Mouse (Mus musculus) CH12.LX (cell line): ENCODE data around the gene Lmf1. TPM values are rescaled to one million over a fixed set of nuclear protein-coding genes. Genes with fewer than 3 reads are reported as not detected.

ENCODE experiments used
- DNase-seq: peaks from one replicate; pipeline ENCODE4 v3.0.0-alpha.2; 2013; ENCODE audit errors: extremely low read depth
- H3K27ac ChIP-seq: 2 replicates; pipeline ENCODE4 v1.5.1; 2012; ENCODE audit warnings: low read depth, mild to moderate bottlenecking, control low read depth, moderate library complexity; ENCODE audit not compliant: insufficient read depth
- H3K27me3 ChIP-seq: replicated peaks from 2 replicates; pipeline ENCODE3; 2012; ENCODE audit warnings: inconsistent platforms
- H3K36me3 ChIP-seq, 2 experiments: replicated peaks in 1 of 2; 2 replicates each; pipeline versions ENCODE3 to v1.6.1; 2012; ENCODE audit warnings: inconsistent platforms in 1 of 2, low read length in 1 of 2, mild to moderate bottlenecking in 1 of 2, mixed read lengths in 1 of 2, moderate library complexity in 1 of 2; ENCODE audit not compliant: control insufficient read depth in 1 of 2, insufficient read depth in 1 of 2
- H3K4me1 ChIP-seq, 2 experiments: 2 replicates each; pipeline ENCODE4 v1.6.1; 2012; ENCODE audit warnings: inconsistent platforms in 1 of 2, moderate library complexity in 1 of 2; ENCODE audit not compliant: insufficient read depth in 2 of 2, control insufficient read depth in 1 of 2
- H3K4me2 ChIP-seq: 2 replicates; pipeline ENCODE4 v1.6.1; 2012; ENCODE audit warnings: low read depth, mild to moderate bottlenecking, control low read depth; ENCODE audit not compliant: poor library complexity, insufficient read depth, severe bottlenecking
- H3K4me3 ChIP-seq, 3 experiments: fragments of 150-350 bp in 1 of 3; sonication (generic) in 1 of 3; replicated peaks in 1 of 3; 2 replicates each; pipeline versions ENCODE3 to v1.5.1; 2011 to 2012; ENCODE audit warnings: low read depth in 2 of 3, low read length in 2 of 3, mild to moderate bottlenecking in 2 of 3, moderate library complexity in 2 of 3, control low read depth in 1 of 3, improper control_type of control experiment in 1 of 3, inconsistent platforms in 1 of 3, mixed read lengths in 1 of 3; ENCODE audit not compliant: poor library complexity in 1 of 3
- H3K79me2 ChIP-seq: replicated peaks from 2 replicates; pipeline ENCODE4 v1.6.1; 2012; ENCODE audit warnings: mild to moderate bottlenecking, moderate library complexity; ENCODE audit not compliant: control insufficient read depth, poor library complexity, insufficient read depth, severe bottlenecking; ENCODE audit errors: extremely low read depth
- H3K9ac ChIP-seq: 2 replicates; pipeline ENCODE4 v1.6.1; 2012; ENCODE audit warnings: low read depth, mild to moderate bottlenecking, control low read depth, moderate library complexity; ENCODE audit not compliant: insufficient read depth
- H3K9me3 ChIP-seq: replicated peaks from 2 replicates; pipeline ENCODE3; 2012; ENCODE audit warnings: low read length, inconsistent platforms, mixed read lengths
- CHD2 ChIP-seq: IDR thresholded peaks from 2 replicates; pipeline ENCODE4 v1.6.1; 2011; ENCODE audit warnings: low read length, improper control_type of control experiment
- CTCF ChIP-seq, 2 experiments: IDR thresholded peaks in 1 of 2; conservative IDR thresholded peaks in 1 of 2; 2 replicates each; pipeline ENCODE4 v1.5.1; 2011 to 2012; ENCODE audit warnings: low read depth in 2 of 2, low read length in 2 of 2, improper control_type of control experiment in 1 of 2, inconsistent platforms in 1 of 2, mild to moderate bottlenecking in 1 of 2, moderate library complexity in 1 of 2
- ELF1 ChIP-seq: IDR thresholded peaks from 2 replicates; pipeline ENCODE4 v1.6.1; 2014; ENCODE audit warnings: low read depth, mild to moderate bottlenecking, inconsistent platforms, low read length, improper control_type of control experiment
- GABPA ChIP-seq: IDR thresholded peaks from 2 replicates; pipeline ENCODE4 v1.6.1; 2012; ENCODE audit warnings: low read depth, low read length, improper control_type of control experiment, inconsistent platforms; ENCODE audit not compliant: insufficient replicate concordance
- HCFC1 ChIP-seq: IDR thresholded peaks from 2 replicates; pipeline ENCODE4 v1.6.1; 2012; ENCODE audit warnings: low read depth, mild to moderate bottlenecking, inconsistent platforms, low read length, improper control_type of control experiment
- JUN ChIP-seq: IDR thresholded peaks from 2 replicates; pipeline ENCODE4 v1.6.1; 2011; ENCODE audit warnings: low read depth, mild to moderate bottlenecking, low read length, improper control_type of control experiment, moderate library complexity; ENCODE audit not compliant: insufficient read depth
- KAT2A ChIP-seq: IDR thresholded peaks from 2 replicates; pipeline ENCODE4 v1.6.1; 2012; ENCODE audit warnings: low read length, improper control_type of control experiment, inconsistent platforms; ENCODE audit not compliant: insufficient replicate concordance
- MAX ChIP-seq: IDR thresholded peaks from 2 replicates; pipeline ENCODE4 v1.6.1; 2011; ENCODE audit warnings: low read length, improper control_type of control experiment
- MEF2A ChIP-seq: IDR thresholded peaks from 2 replicates; pipeline ENCODE4 v1.6.1; 2014; ENCODE audit warnings: low read depth, mild to moderate bottlenecking, inconsistent platforms, low read length, improper control_type of control experiment, borderline replicate concordance
- PAX5 ChIP-seq: IDR thresholded peaks from 2 replicates; pipeline ENCODE4 v1.6.1; 2012; ENCODE audit warnings: low read length, inconsistent platforms, mixed read lengths
- POLR2A ChIP-seq: IDR thresholded peaks from 2 replicates; pipeline ENCODE4 v1.6.1; 2011; ENCODE audit warnings: low read depth, mild to moderate bottlenecking, improper control_type of control experiment, low read length
- POLR2AphosphoS2 ChIP-seq: IDR thresholded peaks from 2 replicates; pipeline ENCODE4 v1.6.1; 2011; ENCODE audit warnings: low read depth, low read length, improper control_type of control experiment
- RAD21 ChIP-seq: IDR thresholded peaks from 2 replicates; pipeline ENCODE4 v1.6.1; 2011; ENCODE audit warnings: low read depth, mild to moderate bottlenecking, low read length, improper control_type of control experiment, moderate library complexity
- SMC3 ChIP-seq: IDR thresholded peaks from 2 replicates; pipeline ENCODE4 v1.6.1; 2011; ENCODE audit warnings: low read depth, low read length, improper control_type of control experiment
- TCF12 ChIP-seq: IDR thresholded peaks from 2 replicates; pipeline ENCODE4 v1.6.1; 2014; ENCODE audit warnings: low read depth, mild to moderate bottlenecking, inconsistent platforms, low read length, improper control_type of control experiment
- UBTF ChIP-seq: IDR thresholded peaks from 2 replicates; pipeline ENCODE4 v1.6.1; 2012; ENCODE audit warnings: low read depth, mild to moderate bottlenecking, inconsistent platforms, low read length, improper control_type of control experiment, moderate library complexity
- USF2 ChIP-seq: conservative IDR thresholded peaks from 2 replicates; pipeline ENCODE4 v1.6.1; 2011; ENCODE audit warnings: low read depth, low read length, improper control_type of control experiment
- ZC3H11A ChIP-seq: IDR thresholded peaks from 2 replicates; pipeline ENCODE4 v1.6.1; 2012; ENCODE audit warnings: low read depth, mild to moderate bottlenecking, inconsistent platforms, low read length, improper control_type of control experiment
- ZMIZ1 ChIP-seq: IDR thresholded peaks from 2 replicates; pipeline ENCODE4 v1.6.1; 2012; ENCODE audit warnings: low read depth, mild to moderate bottlenecking, inconsistent platforms, low read length, improper control_type of control experiment
- ZNF384 ChIP-seq: IDR thresholded peaks from 2 replicates; pipeline ENCODE4 v1.6.1; 2012; ENCODE audit warnings: low read depth, low read length, improper control_type of control experiment, inconsistent platforms
- dilution Hi-C: fragments of 300-500 bp; cut with MboI; formaldehyde crosslinking; loops from 2 replicates; pipeline ENCODE4 v1.14.3; 2020; ENCODE audit warnings: low sequenced_read_pairs; ENCODE audit not compliant: extremely low pct_unique_long_range_greater_than_20kb, extremely low pct_ligation_motif_present
- in situ Hi-C: fragments of 300-500 bp; cut with MboI; formaldehyde crosslinking; loops from 3 replicates; pipeline ENCODE4 v1.14.3; 2019; ENCODE audit warnings: low sequenced_read_pairs, low pct_ligation_motif_present, low pct_unique_long_range_greater_than_20kb, mixed read lengths
- polyA plus RNA-seq: library from polyadenylated mRNA; unstranded; fragments of >175 nt; gene quantifications from 2 replicates; pipeline ENCODE4 v1.2.1, GENCODE M21; 2012; ENCODE audit warnings: low read depth; ENCODE audit not compliant: insufficient read length
- total RNA-seq, 2 experiments: library from RNA; depleted of rRNA; stranded (reverse); fragments of 300-350 nt in 1 of 2; fragments of >200 nt in 1 of 2; gene quantifications; 2 replicates each; pipeline ENCODE4 v1.2.3; 2012 to 2014

The Lmf1 gene
- total and polyA plus RNA-seq, 3 experiments = 13.3 to 26.9 (median 15.2) TPM

DNA sequence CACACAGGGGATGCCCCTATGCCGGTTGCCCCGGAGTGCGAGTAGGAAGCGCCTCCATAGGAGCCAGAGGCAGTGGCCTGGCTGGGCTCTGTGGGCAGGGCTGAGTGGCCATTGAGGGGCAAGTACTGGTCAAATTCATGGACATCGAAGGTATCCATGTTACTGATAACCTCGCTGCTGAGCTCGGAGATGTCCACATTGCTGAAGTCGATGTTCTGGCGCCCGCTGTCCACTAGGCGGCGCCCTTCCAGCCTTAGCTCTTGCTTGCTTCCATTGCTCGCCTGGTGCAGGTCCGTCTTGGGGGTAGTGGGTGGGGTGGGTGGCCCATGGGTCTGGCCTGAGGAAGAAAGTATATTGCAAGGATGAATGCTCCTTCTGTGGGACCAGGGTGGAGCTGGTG, 11.1 kb upstream of the Lmf1 start:
- Histone ChIP-seq H3K4me1 (peaks cover 15 to 19% of the 10 kb centered on the region in 2 experiments), H3K9ac (no peak overlapping the region), H3K9me3 (peaks cover 6% of the 10 kb centered on the region), H3K27ac (no peak overlapping the region), H3K27me3 (peaks cover 87% of the 10 kb centered on the region), H3K79me2 (no peaks in the 10 kb centered on the region), H3K4me2 (peak overlapping the region; percentile 14), H3K36me3 (no peaks in the 10 kb centered on the region), H3K4me3 (no peak overlapping the region)
- TF ChIP-seq POLR2A (no peak), ZC3H11A (no peak), CTCF (conservative IDR thresholded peaks at IDR 0.05 in 1 of 2, IDR thresholded peaks at IDR 0.05 in 1 of 2; ENCODE audit: low read depth in 2 of 2, low read length in 2 of 2) (peak; percentile 84 to 93), SMC3 (peak; percentile 77), TCF12 (0 out of 2 replicates have a peak, but pooled peaks have one; percentile 16), RAD21 (peak; percentile 45)
- dilution Hi-C loops (no loop called here), in situ Hi-C loops (no loop called here)
- peak; percentile 57 for DNase-seq

DNA sequence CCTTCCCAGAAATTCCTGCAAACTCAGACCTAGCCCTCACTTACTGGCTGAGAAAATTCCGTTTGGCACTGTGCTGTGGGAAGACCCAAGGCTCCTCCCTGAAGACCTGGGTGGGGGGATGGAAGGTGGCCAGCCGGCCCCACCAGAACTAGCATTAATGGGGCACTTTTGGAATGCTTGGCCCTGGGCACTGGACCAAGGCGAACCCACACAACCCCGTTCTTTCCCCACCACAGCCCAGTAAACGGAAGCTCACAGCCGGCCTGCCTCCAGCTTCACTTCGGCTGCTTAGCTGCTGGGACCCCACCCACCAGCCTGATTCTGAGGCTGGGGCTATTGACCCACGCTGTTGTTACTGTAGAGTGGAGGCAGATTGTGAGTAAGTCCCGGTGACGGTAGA, 10.7 kb upstream of the Lmf1 start:
- Histone ChIP-seq H3K27me3 (peaks cover 88% of the 10 kb centered on the region), H3K4me2 (no peak overlapping the region), H3K4me3 (no peak overlapping the region)
- no peak for DNase-seq
- no peak for TF ChIP-seq ZNF384
- no peak for TF ChIP-seq ZMIZ1
- TF ChIP-seq HCFC1 = no peak
- TF ChIP-seq JUN = no peak
- no peak for TF ChIP-seq KAT2A
- TF ChIP-seq POLR2AphosphoS2 = no peak
- TF ChIP-seq CHD2 = no peak
- TF ChIP-seq MEF2A = no peak
- no peak for TF ChIP-seq ZC3H11A
- no peak for TF ChIP-seq CTCF (conservative IDR thresholded peaks at IDR 0.05 in 1 of 2, IDR thresholded peaks at IDR 0.05 in 1 of 2; ENCODE audit: low read depth in 2 of 2, low read length in 2 of 2)
- TF ChIP-seq UBTF = no peak
- no peak for TF ChIP-seq RAD21
- no peak for TF ChIP-seq GABPA
- TF ChIP-seq USF2 = no peak
- no peak for TF ChIP-seq MAX
- TF ChIP-seq ELF1 = no peak
- TF ChIP-seq PAX5 = no peak
- TF ChIP-seq, all 38 proteins: peak for 0
- no peaks in the 10 kb centered on the region for H3K36me3 ChIP-seq
- no peaks in the 10 kb centered on the region for H3K79me2 ChIP-seq
- in situ Hi-C loops = no loop called here
- H3K27ac ChIP-seq = no peak overlapping the region
- dilution Hi-C loops = no loop called here
- H3K4me1 ChIP-seq = peaks cover 18 to 19% of the 10 kb centered on the region in 2 experiments
- H3K9me3 ChIP-seq = peaks cover 6% of the 10 kb centered on the region
- no peak overlapping the region for H3K9ac ChIP-seq
